Comparison of ENCODE assay signal across 10 mouse cellular contexts in genomic region chr4:151216553-151217292, GRCm38 (mm10).
DNase-seq lines count a peak whose midpoint lies in the region; ATAC-seq lines count a peak whose summit lies in the region.
"Had no signal": no experiment of that assay in that cellular context is flagged by ENCODE, and none has a peak within 500 bp of the region (broad histone marks: within the 10 kb centered on the region; RNA-seq: fewer than 3 reads in every experiment).

No protein-coding gene starts in this region.

- H3K4me3 ChIP-seq in lung, embryonic 16.5 days (ENCODE audit: low read length): no peak overlapping the region
- H3K4me3 ChIP-seq in hindbrain, embryonic 16.5 days (ENCODE audit: low read length): no peak overlapping the region
- H3K4me3 ChIP-seq in neural tube, embryonic 15.5 days (replicated peaks): no peak overlapping the region
- no peak overlapping the region for H3K4me3 ChIP-seq in intestine, embryonic 15.5 days (replicated peaks)
- H3K4me3 ChIP-seq: embryonic facial prominence, embryonic 12.5 days had no signal

- peak; percentile 80 for ATAC-seq in lung, embryonic 16.5 days (ENCODE audit: low read depth)
- no peak for ATAC-seq in hindbrain, embryonic 16.5 days
- no peak for ATAC-seq in neural tube, embryonic 15.5 days (ENCODE audit: low FRiP score)
- no peak for ATAC-seq in intestine, embryonic 15.5 days

- peak overlapping the region; percentile 23; the same call in 1 of the 2 replicates for H3K4me2 ChIP-seq in lung, embryonic 16.5 days (ENCODE audit: low read depth, low read length)
- H3K4me2 ChIP-seq in hindbrain, embryonic 16.5 days (ENCODE audit: low read length): no peak overlapping the region
- no peak overlapping the region for H3K4me2 ChIP-seq in neural tube, embryonic 15.5 days
- no peak overlapping the region for H3K4me2 ChIP-seq in intestine, embryonic 15.5 days (replicated peaks)
- H3K4me2 ChIP-seq: embryonic facial prominence, embryonic 12.5 days had no signal

- H3K27me3 ChIP-seq in lung, embryonic 16.5 days (ENCODE audit: control insufficient read depth, insufficient read depth, low read depth, low read length): no peaks in the 10 kb centered on the region
- no peaks in the 10 kb centered on the region for H3K27me3 ChIP-seq in hindbrain, embryonic 16.5 days (replicated peaks; ENCODE audit: control insufficient read depth, insufficient read depth, low read length)
- no peaks in the 10 kb centered on the region for H3K27me3 ChIP-seq in neural tube, embryonic 15.5 days (replicated peaks)
- H3K27me3 ChIP-seq in intestine, embryonic 15.5 days (replicated peaks): no peaks in the 10 kb centered on the region
- H3K27me3 ChIP-seq: embryonic facial prominence, embryonic 12.5 days had no signal

- peaks cover 12% of the 10 kb centered on the region for H3K4me1 ChIP-seq in lung, embryonic 16.5 days (replicated peaks; ENCODE audit: control insufficient read depth, insufficient read depth, low read length)
- peaks cover 25% of the 10 kb centered on the region for H3K4me1 ChIP-seq in hindbrain, embryonic 16.5 days (ENCODE audit: control insufficient read depth, insufficient read depth, low read depth, low read length)
- H3K4me1 ChIP-seq in neural tube, embryonic 15.5 days: peaks cover 49% of the 10 kb centered on the region
- H3K4me1 ChIP-seq in intestine, embryonic 15.5 days (replicated peaks): no peaks in the 10 kb centered on the region
- H3K4me1 ChIP-seq: embryonic facial prominence, embryonic 12.5 days had no signal

- H3K9ac ChIP-seq in lung, embryonic 16.5 days (ENCODE audit: low read length): no peak overlapping the region
- no peak overlapping the region for H3K9ac ChIP-seq in hindbrain, embryonic 16.5 days (ENCODE audit: low read depth, low read length)
- no peak overlapping the region for H3K9ac ChIP-seq in neural tube, embryonic 15.5 days (replicated peaks)
- no peak overlapping the region for H3K9ac ChIP-seq in intestine, embryonic 15.5 days
- H3K9ac ChIP-seq: embryonic facial prominence, embryonic 12.5 days had no signal

- H3K36me3 ChIP-seq in lung, embryonic 16.5 days (ENCODE audit: control insufficient read depth, insufficient read depth, low read length): no peaks in the 10 kb centered on the region
- H3K36me3 ChIP-seq in hindbrain, embryonic 16.5 days (ENCODE audit: control insufficient read depth, insufficient read depth, low read length): no peaks in the 10 kb centered on the region
- H3K36me3 ChIP-seq in neural tube, embryonic 15.5 days: no peaks in the 10 kb centered on the region
- no peaks in the 10 kb centered on the region for H3K36me3 ChIP-seq in intestine, embryonic 15.5 days
- H3K36me3 ChIP-seq: embryonic facial prominence, embryonic 12.5 days had no signal

- peak overlapping the region; percentile 14 for H3K27ac ChIP-seq in lung, embryonic 16.5 days (ENCODE audit: low read length)
- peak overlapping the region; percentile 58 for H3K27ac ChIP-seq in hindbrain, embryonic 16.5 days (ENCODE audit: low read depth, low read length)
- peak overlapping the region; percentile 39 for H3K27ac ChIP-seq in neural tube, embryonic 15.5 days (replicated peaks)
- H3K27ac ChIP-seq in intestine, embryonic 15.5 days: no peak overlapping the region
- H3K27ac ChIP-seq: embryonic facial prominence, embryonic 12.5 days had no signal

- H3K9me3 ChIP-seq in lung, embryonic 16.5 days (ENCODE audit: control insufficient read depth, low read length): no peaks in the 10 kb centered on the region
- no peaks in the 10 kb centered on the region for H3K9me3 ChIP-seq in hindbrain, embryonic 16.5 days (ENCODE audit: control insufficient read depth, low read length)
- no peaks in the 10 kb centered on the region for H3K9me3 ChIP-seq in neural tube, embryonic 15.5 days (replicated peaks)
- H3K9me3 ChIP-seq in intestine, embryonic 15.5 days: no peaks in the 10 kb centered on the region
- H3K9me3 ChIP-seq: embryonic facial prominence, embryonic 12.5 days had no signal

- 51% methylated on average over 15 of the region's 15 CpGs for WGBS in lung, embryonic 16.5 days
- 48% methylated on average over 15 of the region's 15 CpGs for WGBS in hindbrain, embryonic 16.5 days
- WGBS in neural tube, embryonic 15.5 days: 55% methylated on average over 15 of the region's 15 CpGs
- 67% methylated on average over 15 of the region's 15 CpGs for WGBS in intestine, embryonic 15.5 days

- DNase-seq in cerebellum, postnatal 14 days: peak; percentile 58 to 68
- no peak for DNase-seq in cerebellum, adult 11-12 months
- DNase-seq in lung, postnatal 25 days (ENCODE audit: low spot score): no peak
- no peak for DNase-seq in adipocyte (ENCODE audit: low spot score)
- DNase-seq: adrenal gland, postnatal 36 days had no signal

Comparison
In these comparisons a context has a peak if more than half of its experiments do, and no peak if none do; other contexts are left out.
1. DNase-seq: peak in cerebellum, postnatal 14 days (2 of 2); none in cerebellum, adult 11-12 months (single experiment), lung, postnatal 25 days (single experiment) and adipocyte (single experiment).